Mouse (Mus musculus) stomach, postnatal 0 days (tissue): ENCODE data around the gene Gbf1. TPM values are rescaled to one million over a fixed set of nuclear protein-coding genes. Genes with fewer than 3 reads are reported as not detected.

ENCODE experiments used
- ATAC-seq: fragments of 200-750 bp; cut with Nextera tagmentation; 2 replicates; pipeline ENCODE4 v1.8.0; 2017; ENCODE audit not compliant: low FRiP score, low TSS enrichment
- DNase-seq: peaks from one replicate; pipeline ENCODE4 v3.0.0-alpha.2; 2016; ENCODE audit warnings: low spot score
- H3K27ac ChIP-seq: fragments of 300-500 bp; sonication (generic); replicated peaks from 2 replicates; pipeline ENCODE4 v1.5.1; 2014; ENCODE audit warnings: mild to moderate bottlenecking, control low read depth
- H3K27me3 ChIP-seq: fragments of 300-500 bp; sonication (generic); 2 replicates; pipeline ENCODE4 v1.6.1; 2014; ENCODE audit warnings: low read length; ENCODE audit not compliant: control insufficient read depth, insufficient read depth
- H3K36me3 ChIP-seq: fragments of 300-500 bp; sonication (generic); 2 replicates; pipeline ENCODE4 v1.6.1; 2014; ENCODE audit warnings: low read length, mixed read lengths; ENCODE audit not compliant: control insufficient read depth, insufficient read depth
- H3K4me1 ChIP-seq: fragments of 300-500 bp; sonication (generic); replicated peaks from 2 replicates; pipeline ENCODE4 v1.6.1; 2014; ENCODE audit warnings: antibody characterized with exemption; ENCODE audit not compliant: control insufficient read depth, insufficient read depth
- H3K4me2 ChIP-seq: fragments of 300-500 bp; sonication (generic); replicated peaks from 2 replicates; pipeline ENCODE4 v1.6.1; 2014; ENCODE audit warnings: low read depth, mild to moderate bottlenecking, control low read depth, moderate library complexity
- H3K4me3 ChIP-seq: fragments of 300-500 bp; sonication (generic); 2 replicates; pipeline ENCODE4 v1.5.1; 2014; ENCODE audit warnings: low read depth, low read length, control low read depth
- H3K9ac ChIP-seq: fragments of 300-500 bp; sonication (generic); 2 replicates; pipeline ENCODE4 v1.6.1; 2014; ENCODE audit warnings: mild to moderate bottlenecking, low read length, control low read depth, mixed read lengths
- H3K9me3 ChIP-seq: fragments of 300-500 bp; sonication (generic); 2 replicates; pipeline ENCODE4 v1.6.1; 2016; ENCODE audit warnings: low read length; ENCODE audit not compliant: control insufficient read depth
- CTCF ChIP-seq: IDR thresholded peaks from 2 replicates; pipeline ENCODE4 v1.5.1; 2016; ENCODE audit warnings: antibody characterized with exemption, low read depth, mild to moderate bottlenecking, moderate library complexity
- EP300 ChIP-seq: optimal IDR thresholded peaks from 2 replicates; pipeline ENCODE3; 2016; ENCODE audit warnings: antibody characterized with exemption
- WGBS: fragments of 180-500 bp; shearing (Covaris S2); extraction: QIAGEN DNeasy Blood & Tissue Kit; methylation state at CpG from one replicate; pipeline ENCODE4 v1.1.7; 2014; 5-methylcytosine and 5-hydroxymethylcytosine counted together
- polyA plus RNA-seq: library from polyadenylated mRNA; unstranded; fragments of >200 nt; fragmentation: Nextera tagmentation; extraction: Ambion mirVana; gene quantifications from 2 replicates; pipeline ENCODE4 v1.2.1, GENCODE M21; 2015

Gene Gbf1
- polyA plus RNA-seq, 1 experiment from 2014 or later: 29.0 TPM

DNA sequence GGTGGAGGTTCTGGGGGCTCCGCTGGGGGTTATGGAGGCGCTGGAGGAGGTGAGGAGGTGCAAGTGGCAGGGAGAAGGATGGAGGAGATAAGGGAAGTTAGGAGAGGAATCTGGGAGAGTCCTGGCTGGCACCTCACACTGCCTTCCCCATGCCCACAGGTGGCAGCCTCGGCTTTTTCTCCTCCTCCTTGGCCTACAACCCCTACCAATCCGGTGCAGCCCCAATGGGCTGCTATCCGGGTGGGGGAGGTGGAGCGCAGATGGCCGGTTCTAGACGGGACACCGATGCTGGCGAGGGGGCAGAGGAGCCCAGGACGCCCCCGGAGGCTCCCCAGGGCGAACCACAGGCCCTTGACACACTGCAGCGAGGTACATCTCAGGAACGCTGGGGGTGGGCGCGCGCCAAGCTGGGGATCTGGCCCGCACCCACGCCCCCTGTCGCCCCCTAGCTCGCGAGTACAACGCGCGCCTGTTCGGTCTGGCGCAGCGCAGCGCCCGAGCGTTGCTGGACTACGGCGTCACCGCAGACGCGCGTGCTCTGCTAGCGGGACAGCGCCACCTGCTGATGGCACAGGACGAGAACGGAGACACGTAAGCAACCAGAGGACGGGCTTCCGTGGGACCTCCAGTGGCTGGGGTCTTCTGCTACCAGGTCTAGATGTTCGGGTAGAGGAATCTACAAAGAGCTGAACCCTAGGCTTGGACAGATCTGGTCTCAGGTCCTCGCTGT, 156.6 kb downstream of the Gbf1 start:
- H3K4me1 ChIP-seq: no peaks in the 10 kb centered on the region; the same call in 1 of the 2 replicates
- peak overlapping the region; percentile 35 for H3K4me3 ChIP-seq
- TF ChIP-seq EP300 (no peak), CTCF (peak; percentile 97)
- DNase-seq (peak; percentile 87), ATAC-seq (peak; percentile 8; the same call in 1 of the 2 replicates)
- 2% methylated on average over 46 of the region's 47 CpGs for WGBS
- H3K9ac ChIP-seq: peak overlapping the region; percentile 54; the same call in 1 of the 2 replicates
- no peaks in the 10 kb centered on the region for H3K27me3 ChIP-seq
- peak overlapping the region; percentile 69 for H3K4me2 ChIP-seq
- H3K9me3 ChIP-seq: no peaks in the 10 kb centered on the region
- H3K36me3 ChIP-seq: peaks cover 32% of the 10 kb centered on the region
- no peak overlapping the region for H3K27ac ChIP-seq

DNA sequence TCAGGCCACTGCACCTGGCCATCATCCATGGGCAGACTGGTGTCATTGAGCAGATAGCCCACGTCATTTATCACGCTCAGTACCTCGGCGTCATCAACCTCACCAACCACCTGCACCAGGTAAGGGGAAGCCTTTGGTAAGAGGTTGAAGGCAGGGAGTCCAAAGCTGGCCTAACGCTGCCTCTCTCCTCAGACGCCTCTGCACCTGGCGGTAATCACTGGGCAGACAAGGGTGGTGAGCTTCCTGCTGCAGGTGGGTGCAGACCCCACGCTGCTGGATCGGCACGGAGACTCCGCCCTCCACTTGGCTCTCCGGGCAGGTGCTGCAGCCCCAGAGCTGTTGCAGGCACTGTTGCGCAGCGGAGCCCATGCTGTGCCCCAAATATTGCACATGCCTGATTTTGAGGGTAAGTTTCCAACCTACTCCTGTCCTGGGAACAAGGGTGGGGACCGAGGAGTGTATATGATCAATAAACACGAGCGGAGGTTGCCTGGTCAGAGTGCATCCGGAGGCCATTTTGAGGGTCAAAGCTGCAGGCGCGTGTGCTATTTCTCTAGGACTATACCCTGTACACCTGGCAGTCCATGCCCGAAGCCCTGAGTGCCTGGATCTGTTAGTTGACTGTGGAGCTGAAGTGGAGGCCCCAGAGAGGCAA, 157.5 kb downstream of the Gbf1 start:
- Histone ChIP-seq H3K9ac (no peak overlapping the region), H3K9me3 (no peaks in the 10 kb centered on the region), H3K27me3 (no peaks in the 10 kb centered on the region), H3K36me3 (peaks cover 32% of the 10 kb centered on the region), H3K4me2 (no peak overlapping the region), H3K4me3 (no peak overlapping the region), H3K4me1 (no peaks in the 10 kb centered on the region; the same call in 1 of the 2 replicates), H3K27ac (no peak overlapping the region)
- no peak for ATAC-seq
- DNase-seq: no peak
- WGBS: 78% methylated on average over 21 of the region's 21 CpGs
- TF ChIP-seq CTCF (no peak), EP300 (no peak)

GRCm38 (mm10) chr19:46310312-46310865, 158.1 kb downstream of the Gbf1 start:
- 89% methylated on average over 12 of the region's 12 CpGs for WGBS
- H3K4me2 ChIP-seq: no peak overlapping the region
- ATAC-seq (no peak), DNase-seq (no peak)
- peaks cover 32% of the 10 kb centered on the region for H3K36me3 ChIP-seq
- H3K4me3 ChIP-seq: no peak overlapping the region
- H3K9ac ChIP-seq: no peak overlapping the region
- no peak for TF ChIP-seq EP300
- TF ChIP-seq CTCF: no peak
- no peaks in the 10 kb centered on the region for H3K9me3 ChIP-seq
- H3K27ac ChIP-seq: no peak overlapping the region
- H3K27me3 ChIP-seq: no peaks in the 10 kb centered on the region
- H3K4me1 ChIP-seq: peaks cover 5% of the 10 kb centered on the region; the same call in 1 of the 2 replicates

DNA sequence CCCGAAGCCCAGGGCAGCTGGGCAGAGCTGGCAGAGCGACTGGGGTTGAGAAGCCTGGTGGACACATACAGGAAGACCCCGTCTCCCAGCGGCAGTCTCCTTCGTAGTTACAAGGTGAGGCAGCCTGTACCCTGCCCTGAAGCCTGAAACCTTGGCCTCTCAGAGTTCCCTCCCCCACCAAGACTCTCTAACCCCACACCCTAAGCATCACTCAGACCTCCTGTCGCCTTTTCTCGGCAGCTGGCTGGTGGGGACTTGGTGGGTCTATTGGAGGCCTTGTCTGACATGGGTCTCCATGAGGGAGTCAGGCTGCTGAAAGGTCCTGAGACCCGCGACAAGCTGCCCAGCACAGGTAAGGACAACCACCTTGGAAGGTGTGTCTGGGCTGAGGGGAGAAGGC, 159.0 kb downstream of the Gbf1 start:
- Histone ChIP-seq H3K4me2 (no peak overlapping the region), H3K36me3 (peaks cover 32% of the 10 kb centered on the region), H3K9ac (no peak overlapping the region), H3K9me3 (no peaks in the 10 kb centered on the region), H3K4me3 (no peak overlapping the region), H3K4me1 (peaks cover 6% of the 10 kb centered on the region; the same call in 1 of the 2 replicates), H3K27ac (no peak overlapping the region), H3K27me3 (no peaks in the 10 kb centered on the region)
- DNase-seq: no peak
- no peak for ATAC-seq
- no peak for TF ChIP-seq CTCF
- no peak for TF ChIP-seq EP300
- 81% methylated on average over 9 of the region's 9 CpGs for WGBS

DNA sequence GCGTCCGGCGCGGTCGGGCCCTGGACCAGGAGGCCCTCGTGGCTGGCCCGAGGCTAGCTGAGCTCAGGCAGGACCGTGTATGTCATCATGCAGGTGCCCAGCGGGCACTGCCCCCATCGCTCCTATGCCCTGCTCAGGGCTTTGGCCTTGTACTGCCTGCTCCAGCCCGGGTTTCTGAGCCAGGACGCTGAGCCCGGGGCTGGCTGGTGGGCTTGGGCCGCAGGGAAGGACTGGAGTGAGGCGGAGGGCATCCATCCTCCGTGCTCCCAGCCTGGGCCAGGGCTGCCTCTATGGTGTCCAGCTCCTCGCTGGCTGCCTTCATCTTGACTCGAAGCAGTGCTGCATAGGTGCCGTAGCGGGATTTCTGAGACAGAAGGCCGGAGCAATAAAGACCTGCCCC, 160.3 kb downstream of the Gbf1 start:
- ATAC-seq (no peak), DNase-seq (peak; percentile 12)
- Histone ChIP-seq H3K9ac (no peak overlapping the region), H3K27me3 (no peaks in the 10 kb centered on the region), H3K4me1 (peaks cover 6% of the 10 kb centered on the region; the same call in 1 of the 2 replicates), H3K4me2 (no peak overlapping the region), H3K27ac (no peak overlapping the region), H3K9me3 (no peaks in the 10 kb centered on the region), H3K4me3 (no peak overlapping the region), H3K36me3 (peaks cover 29% of the 10 kb centered on the region)
- TF ChIP-seq CTCF (no peak), EP300 (no peak)
- WGBS: 81% methylated on average over 21 of the region's 21 CpGs
